Mouse (Mus musculus) right cerebral cortex, adult 2 months (tissue): ENCODE results near the gene Fkbp2.

Source experiments
- DNase-seq, 2 experiments: peaks; one replicate each; pipeline ENCODE4 v3.0.0; 2021 to 2022; ENCODE audit warnings: low spot score in 2 of 2

The Fkbp2 gene

GRCm38 (mm10) chr19:6980381-6981093 is at the start of gene Fkbp2:
Gene Fkbp2, minus strand, starts transcription at chr19:6980501.
- peak; percentile 98 for DNase-seq

GRCm38 (mm10) chr19:7029531-7029930 is 49.2 kb upstream of the Fkbp2 start:
- peak; percentile 68 to 70 for DNase-seq

- peak; percentile 39 to 40 for DNase-seq
These were observed 39.9 kb upstream of the Fkbp2 start for GRCm38 (mm10) chr19:7020224-7020641.

GRCm38 (mm10) chr19:7019191-7019590 is 38.9 kb upstream of the Fkbp2 start, which contains the start of gene Fermt3:
Gene Fermt3, minus strand, starts transcription at chr19:7019469.
- DNase-seq = no peak

- no peak for DNase-seq
These were observed 38.2 kb upstream of the Fkbp2 start for GRCm38 (mm10) chr19:7018546-7018945.

- DNase-seq = no peak
These were observed 37.5 kb upstream of the Fkbp2 start for GRCm38 (mm10) chr19:7017541-7018457.

GRCm38 (mm10) chr19:7014481-7015135 is 34.3 kb upstream of the Fkbp2 start:
- no peak for DNase-seq

- DNase-seq = no peak
These were observed 33.7 kb upstream of the Fkbp2 start for GRCm38 (mm10) chr19:7013984-7014383.

GRCm38 (mm10) chr19:7012426-7012825 is 32.1 kb upstream of the Fkbp2 start:
- no peak for DNase-seq

GRCm38 (mm10) chr19:7006892-7007593 is 26.7 kb upstream of the Fkbp2 start:
- DNase-seq = no peak

- DNase-seq = no peak
These were observed 19.2 kb upstream of the Fkbp2 start for GRCm38 (mm10) chr19:6999360-7000063.

GRCm38 (mm10) chr19:6997721-6998290 is 17.5 kb upstream of the Fkbp2 start:
- DNase-seq = no peak

GRCm38 (mm10) chr19:6996006-6996405 is 15.7 kb upstream of the Fkbp2 start, which contains the start of the genes Nudt22 and Trpt1:
Gene Nudt22, minus strand, starts transcription at chr19:6996117.
Gene Trpt1, plus strand, starts transcription at chr19:6996131.
- DNase-seq = peak; percentile 86

GRCm38 (mm10) chr19:6995255-6995991 is 15.1 kb upstream of the Fkbp2 start:
- no peak for DNase-seq

GRCm38 (mm10) chr19:6994489-6994888 is 14.2 kb upstream of the Fkbp2 start:
- DNase-seq = no peak

GRCm38 (mm10) chr19:6994002-6994401 is 13.7 kb upstream of the Fkbp2 start:
- no peak for DNase-seq

GRCm38 (mm10) chr19:6993011-6993770 is 12.9 kb upstream of the Fkbp2 start:
- no peak for DNase-seq

GRCm38 (mm10) chr19:6992011-6992858 is 11.9 kb upstream of the Fkbp2 start, which contains the start of gene Dnajc4:
Gene Dnajc4, minus strand, starts transcription at chr19:6992572.
- peak; percentile 95 to 96 for DNase-seq
